Mouse (Mus musculus) heart, adult 8-10 months (tissue): ENCODE results near the gene Dab1. TPM values are rescaled to one million over a fixed set of nuclear protein-coding genes. Genes with fewer than 3 reads are reported as not detected.

Experiments
- DNase-seq: peaks from one replicate; pipeline ENCODE4 v3.0.0; 2022; ENCODE audit warnings: low spot score
- total RNA-seq, 4 experiments: library from RNA; stranded (reverse); gene quantifications; 2 replicates each; pipeline ENCODE4 v1.2.4; 2022

Dab1 gene
- total RNA-seq, 4 experiments from 2014 or later: 0.05 to 0.09 TPM; not detected in 2

DNA sequence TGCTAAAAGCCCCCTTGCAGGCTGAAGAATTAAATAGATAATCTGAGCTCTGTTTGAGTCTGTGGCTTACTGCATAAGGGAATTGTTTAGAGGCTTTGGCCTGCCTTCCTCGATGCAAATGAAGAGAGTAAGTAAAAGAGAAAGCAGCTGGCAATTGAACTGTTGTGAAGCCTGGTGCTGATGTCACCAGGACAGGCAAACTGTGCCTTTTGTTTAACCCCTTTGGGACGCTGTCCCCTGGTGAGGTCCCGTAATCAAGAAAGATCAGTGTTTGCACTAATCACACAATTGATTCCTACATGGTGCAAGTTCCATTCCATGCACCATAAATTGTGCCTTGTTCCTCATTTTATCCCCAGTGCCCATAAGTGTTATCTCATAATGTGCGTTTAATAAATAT lies 80.6 kb downstream of the Dab1 start:
- DNase-seq: no peak

DNA sequence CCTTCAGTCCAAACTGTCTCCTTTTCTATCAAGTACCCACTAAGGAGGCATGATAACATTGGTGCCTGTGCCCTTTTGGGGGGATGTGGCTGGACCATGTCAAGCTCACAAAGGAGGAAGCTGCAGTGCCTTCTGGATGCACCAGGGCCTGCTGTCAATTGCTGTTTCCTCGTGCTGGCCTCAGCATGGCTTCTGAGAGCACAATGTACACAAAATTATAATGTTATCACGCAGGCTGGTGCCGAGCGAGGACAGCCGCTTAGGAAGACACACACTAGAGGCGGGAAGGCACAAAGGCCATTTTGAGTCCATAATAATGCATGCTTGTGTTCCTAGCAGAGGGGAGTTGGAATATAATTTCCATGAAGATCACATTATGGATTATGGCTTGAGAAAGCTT lies 81.2 kb downstream of the Dab1 start:
- DNase-seq: no peak

DNA sequence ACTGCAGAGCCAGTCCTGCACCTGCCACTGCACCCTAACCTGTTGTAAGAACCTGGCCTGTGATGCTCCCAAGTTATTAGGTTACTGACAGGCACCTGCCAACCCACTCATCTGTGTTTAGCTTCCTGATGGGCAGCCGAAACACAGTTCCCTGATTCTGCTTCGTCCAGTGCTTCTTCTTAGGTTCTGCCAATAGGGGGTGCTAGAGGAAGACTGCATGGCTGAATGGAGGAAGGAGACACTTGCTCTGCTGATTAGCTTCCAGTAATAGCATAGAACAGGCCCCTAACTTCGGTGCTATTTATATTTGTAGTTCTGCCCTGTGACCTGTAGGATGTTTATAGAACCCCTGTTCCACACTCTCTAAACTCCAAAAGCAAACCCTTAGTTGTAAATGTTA lies 83.0 kb downstream of the Dab1 start:
- DNase-seq: peak; percentile 6

DNA sequence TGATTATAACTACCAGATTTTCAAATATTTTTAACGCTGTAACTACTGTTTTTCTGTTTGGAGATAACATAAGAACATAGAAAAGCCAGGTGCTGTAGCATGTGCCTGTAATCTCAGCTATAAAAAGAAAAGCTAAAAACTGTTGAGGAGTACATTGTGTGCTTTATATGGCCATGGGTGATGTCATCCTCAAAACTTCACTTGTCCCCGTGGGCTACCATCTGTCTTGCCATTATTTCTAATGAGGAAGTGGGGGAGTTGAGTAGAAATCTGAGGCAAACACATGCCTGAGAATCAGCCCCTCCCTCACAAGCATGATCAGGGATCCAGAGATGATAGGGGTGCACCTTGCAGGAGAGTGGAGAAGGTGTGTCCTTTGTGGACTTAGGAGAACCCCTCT lies 85.3 kb downstream of the Dab1 start:
- no peak for DNase-seq

DNA sequence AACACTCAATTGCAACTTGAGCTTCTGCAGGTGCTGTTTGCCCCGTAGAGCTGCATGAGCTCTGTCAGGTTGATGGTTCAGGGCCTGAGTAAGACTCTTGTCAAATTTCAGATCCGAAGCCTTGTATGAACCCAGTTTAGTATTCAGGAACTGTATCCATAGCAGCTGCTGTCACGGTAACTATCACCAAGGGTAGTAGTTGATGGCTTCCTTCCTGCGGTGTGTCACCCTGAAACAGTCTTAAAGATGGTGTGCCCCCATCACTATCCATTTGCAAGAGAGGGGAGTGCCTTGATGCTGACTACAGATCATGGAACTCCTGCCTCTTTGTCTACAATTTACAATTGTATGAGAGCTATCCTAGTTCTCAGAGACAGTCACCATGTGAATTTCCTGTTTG lies 87.3 kb downstream of the Dab1 start:
- no peak for DNase-seq

DNA sequence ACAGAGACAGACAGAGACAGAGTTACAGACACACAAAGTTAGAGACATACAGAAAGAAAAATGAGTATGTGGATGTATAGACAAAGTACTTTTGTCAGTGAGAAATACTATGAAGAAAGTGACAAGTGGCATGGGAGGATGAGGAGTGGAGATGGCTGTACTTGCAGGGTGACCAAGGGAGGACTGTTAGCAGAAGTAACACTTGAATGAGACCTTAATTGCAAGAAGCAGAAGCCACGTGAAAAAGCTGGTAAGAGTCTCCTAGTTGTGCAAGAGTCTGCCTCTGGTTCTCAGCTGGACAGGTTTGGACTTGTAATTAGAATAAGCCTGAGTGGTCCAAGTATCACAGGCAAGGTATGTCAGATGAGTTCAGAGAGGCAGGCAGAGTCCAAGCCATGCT lies 88.0 kb downstream of the Dab1 start:
- no peak for DNase-seq

DNA sequence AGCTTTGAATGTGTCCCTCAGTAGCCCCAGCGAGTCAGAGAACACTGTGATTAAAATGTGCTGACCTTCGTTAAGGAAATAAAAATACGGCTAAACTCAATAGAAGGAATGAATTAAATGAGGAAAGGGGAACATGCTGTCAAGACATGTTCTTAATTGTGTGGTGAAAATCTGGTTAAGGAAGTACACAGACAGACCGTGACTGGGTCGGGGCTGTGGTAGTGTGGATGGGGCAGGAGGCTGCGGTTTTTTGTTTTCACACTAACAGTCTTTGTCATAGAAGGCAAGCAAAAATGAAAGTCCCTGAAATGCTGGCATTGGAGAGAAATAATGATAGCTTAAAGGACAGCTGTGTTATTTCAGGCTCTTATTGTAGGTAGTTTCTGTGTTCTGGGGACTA lies 92.2 kb downstream of the Dab1 start:
- no peak for DNase-seq

DNA sequence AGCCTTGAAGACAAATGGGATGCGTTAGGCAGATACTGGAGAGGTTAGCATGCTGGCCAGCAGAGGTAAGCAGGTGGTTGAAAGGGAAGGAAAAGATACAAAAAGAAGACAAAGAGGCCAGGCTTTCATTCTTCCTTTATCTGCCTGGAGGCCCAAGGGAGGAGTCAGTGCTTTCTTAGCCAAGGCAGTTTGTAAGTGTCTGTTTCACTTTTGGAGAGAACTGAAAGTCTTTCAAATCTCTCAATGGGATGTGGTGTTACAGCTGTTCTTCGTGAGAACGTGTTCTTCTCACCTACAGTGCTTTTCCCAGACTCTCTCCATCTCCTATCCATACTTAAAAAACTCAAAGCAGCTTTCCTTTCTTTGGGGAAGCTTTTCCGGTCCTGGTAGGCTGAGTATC lies 94.8 kb downstream of the Dab1 start:
- peak; percentile 1 for DNase-seq

DNA sequence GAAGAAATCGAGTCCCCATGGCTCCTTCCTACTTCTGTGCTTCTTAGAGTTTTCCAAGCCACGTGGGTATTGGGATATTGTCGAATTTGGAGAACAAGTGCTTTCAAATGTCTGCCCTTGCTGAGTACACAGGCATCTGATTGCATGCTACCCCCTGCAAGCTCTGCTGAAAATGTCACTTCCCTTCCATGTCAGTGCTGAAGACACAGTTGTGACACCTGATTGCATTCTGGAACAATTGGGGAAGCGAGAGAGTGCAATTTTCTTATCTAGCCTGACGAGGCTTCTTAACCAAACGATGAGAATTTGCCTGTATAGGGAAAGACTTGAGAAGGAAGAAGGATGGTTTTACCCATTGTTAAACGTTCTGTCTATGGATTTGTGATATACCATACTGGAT lies 95.8 kb downstream of the Dab1 start:
- DNase-seq: no peak

DNA sequence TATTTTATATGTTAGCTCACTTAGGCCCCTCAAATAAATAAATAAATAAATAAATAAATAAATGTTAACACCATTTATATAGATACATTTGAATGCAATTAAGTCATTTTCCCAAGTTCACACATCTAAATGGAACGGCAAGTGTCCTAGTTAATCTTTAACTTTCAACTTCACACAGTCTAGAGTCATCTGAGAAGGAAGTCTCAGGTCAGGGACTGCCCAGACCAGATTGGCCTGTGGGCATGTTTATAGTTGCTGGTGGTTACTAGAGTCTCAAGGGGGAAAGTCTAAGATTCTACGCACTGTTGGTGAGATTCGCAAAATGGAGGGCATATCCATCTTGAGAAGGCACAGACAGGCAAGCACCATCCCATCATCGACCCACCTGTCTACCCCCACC lies 96.4 kb downstream of the Dab1 start:
- no peak for DNase-seq

DNA sequence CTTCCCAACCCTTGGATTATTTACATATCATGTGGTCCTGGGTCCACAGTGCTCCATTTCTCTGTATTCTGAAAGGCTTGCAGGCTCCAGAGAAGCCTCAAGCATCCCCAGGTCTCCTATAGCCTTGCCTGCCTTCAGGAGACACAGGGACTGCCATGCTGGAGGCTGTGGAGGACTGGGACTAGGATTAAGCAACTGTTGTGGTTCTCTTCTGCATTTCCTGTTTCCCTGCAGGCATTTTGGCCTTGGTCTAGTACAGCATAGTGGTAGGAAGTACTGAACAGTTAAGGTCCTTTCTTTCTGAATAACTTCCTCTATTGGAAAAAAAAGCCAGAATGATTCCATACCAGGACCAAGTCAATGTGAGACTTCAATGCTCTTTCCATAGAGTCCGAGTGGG lies 103.6 kb downstream of the Dab1 start:
- no peak for DNase-seq

DNA sequence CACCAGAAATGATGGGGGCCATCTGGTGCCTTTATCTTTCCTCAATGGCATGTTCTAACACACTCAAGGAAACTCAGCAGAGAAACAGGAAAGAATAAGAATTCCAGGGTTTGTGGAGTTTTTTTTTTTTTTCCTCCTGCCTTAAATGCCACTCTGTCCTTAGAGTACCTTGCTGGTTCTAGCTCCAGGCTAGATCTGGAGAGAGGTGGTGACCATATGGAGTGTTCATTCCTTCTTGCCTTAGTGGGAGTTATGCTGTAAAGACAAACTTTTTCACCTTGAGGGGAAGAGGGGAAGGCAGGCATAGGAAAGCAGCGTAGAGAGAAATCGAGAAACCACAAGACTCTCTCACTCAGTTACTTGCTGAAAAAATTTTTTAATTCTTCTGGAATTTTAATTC lies 107.3 kb downstream of the Dab1 start:
- DNase-seq: no peak

DNA sequence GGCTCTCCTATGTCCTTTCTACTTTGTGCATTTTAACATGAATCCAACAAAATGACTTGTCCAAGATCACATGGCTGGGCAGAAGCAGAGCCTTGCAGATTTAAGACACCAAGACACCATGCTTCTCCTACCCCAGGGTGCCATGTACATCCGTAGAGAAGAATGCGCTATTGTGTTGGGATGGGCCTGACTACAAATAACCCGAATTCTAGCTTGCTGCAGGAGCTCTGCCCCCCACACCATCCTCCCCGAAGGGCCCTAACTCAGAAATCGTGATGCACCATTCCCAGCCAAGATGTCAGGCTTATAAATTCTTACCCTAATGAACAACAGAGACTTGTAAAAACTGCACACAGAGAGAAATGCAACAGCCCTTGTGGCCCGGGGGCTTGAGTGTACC lies 118.0 kb downstream of the Dab1 start:
- DNase-seq: no peak

DNA sequence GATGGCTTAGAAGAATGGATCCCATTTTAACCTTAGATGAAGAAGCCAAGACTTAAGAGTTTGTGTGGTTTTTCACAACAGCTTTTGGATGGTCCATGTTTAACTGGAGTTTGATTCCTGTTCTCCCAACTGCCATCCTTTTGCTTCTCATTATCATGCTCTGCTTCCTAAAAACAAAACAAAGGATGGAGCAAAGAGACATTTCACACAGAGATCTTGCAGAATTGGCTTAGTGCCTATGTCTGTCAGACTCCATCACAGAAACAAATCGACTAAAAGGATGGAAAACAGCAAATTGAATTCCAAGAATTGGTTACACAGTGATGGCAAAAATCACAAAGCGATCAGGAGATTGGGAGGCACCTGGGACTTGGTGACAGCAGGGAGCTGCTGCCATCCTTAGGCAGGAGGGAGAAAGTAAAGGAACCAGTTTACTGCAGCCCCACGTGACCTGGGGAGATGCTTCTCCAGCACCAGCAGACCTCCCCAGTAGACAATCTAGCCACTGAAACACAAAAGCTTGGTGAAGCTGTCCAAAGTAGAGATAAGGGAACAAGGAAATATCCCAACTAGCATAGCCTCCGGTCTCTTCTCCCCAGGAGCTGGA lies 132.2 kb downstream of the Dab1 start:
- no peak for DNase-seq

DNA sequence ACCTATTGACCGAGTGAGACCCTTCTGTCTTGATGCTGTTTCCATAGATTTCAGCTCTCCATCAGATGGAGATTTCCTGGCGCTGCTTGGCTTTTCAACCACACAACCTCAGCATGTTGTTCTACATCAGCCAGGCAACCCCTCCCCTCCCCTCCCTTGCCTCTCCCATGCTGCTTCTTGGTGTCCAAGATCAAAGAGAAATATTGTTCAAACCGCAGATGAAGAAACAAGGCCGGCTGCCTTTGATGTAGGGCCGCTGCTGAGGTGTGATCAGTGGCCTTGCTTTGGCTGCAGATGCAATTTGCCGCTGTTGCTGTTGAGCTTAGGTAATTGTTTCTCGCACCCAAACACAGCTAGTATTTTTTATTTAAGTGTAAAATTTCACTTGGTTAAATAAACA lies 135.4 kb downstream of the Dab1 start:
- DNase-seq: no peak

DNA sequence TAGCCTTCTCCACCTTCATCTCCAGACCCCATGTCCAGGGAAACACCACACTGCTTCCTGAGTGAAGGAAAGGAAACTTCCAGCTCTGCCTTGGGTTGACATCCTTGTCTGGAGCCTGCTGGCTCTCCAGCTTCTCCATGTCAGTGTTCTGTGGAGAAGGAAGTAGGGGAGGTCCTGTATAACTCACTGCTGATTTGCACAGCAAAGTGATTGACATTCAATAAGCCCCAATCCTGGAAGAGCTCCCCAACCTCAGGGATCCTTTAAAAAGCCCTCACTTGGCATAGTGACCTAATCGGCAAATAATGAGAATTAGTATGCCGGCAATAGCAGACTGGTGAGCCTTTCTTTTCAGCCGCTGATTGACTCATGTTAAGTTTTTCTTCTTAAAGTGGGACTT lies 138.1 kb downstream of the Dab1 start:
- DNase-seq: no peak

DNA sequence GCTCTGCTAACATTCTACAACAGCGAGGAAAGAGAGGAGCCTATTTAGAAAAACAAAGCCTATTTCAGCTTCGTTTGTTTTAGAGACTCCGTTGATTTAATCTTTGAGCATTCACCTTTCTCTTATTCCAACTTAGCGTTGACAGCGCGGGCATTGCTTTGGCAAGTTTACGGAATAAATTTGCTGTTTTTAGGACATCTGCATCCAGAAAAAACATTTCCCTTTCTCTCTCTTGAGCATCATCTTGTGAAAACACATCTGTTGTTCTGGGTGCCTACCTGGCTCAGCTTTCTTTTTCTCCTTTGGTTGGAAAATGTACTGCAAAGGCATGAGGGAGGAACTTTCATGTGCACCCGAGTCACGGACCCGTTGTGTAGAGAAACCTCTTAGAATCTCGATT lies 143.3 kb downstream of the Dab1 start:
- DNase-seq: no peak

DNA sequence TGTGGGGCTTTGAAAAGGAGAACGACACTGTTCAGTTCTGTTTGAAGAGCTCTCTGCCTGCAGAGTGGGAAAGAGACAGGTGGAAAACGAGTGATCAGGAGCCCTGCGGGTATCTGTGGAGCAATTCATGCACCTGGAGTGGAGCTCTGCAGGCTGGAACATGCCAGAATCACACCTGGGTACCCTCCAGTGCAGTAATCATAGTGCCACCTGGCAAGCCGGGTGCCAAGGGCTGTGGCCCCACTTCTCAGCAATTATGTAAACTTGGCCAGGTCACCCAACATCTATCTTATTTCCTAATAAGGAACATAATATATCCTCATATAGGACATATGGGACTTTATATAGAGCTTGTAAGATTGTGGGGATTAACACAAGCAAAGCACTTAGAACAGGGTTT lies 156.6 kb downstream of the Dab1 start:
- no peak for DNase-seq

DNA sequence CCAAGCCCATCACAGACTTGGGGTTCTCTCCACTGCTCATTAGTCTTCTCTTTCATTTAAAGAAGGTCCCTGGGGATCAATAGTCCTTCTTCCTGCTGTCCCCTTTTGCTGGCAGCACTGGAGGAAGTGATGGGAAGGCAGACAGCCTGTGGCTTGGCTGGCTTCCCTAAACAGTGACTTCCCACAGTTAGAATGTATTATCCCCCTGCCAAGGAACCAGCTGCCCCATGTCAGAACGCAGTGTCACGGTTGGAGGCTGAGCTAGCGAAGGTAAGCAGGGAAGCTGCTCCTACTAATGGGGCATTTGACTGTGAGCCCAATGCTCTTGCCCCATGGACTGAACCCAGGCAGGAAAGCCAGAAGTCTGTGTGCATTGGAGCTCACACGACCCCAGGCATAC lies 162.2 kb downstream of the Dab1 start:
- DNase-seq: peak; percentile 68

DNA sequence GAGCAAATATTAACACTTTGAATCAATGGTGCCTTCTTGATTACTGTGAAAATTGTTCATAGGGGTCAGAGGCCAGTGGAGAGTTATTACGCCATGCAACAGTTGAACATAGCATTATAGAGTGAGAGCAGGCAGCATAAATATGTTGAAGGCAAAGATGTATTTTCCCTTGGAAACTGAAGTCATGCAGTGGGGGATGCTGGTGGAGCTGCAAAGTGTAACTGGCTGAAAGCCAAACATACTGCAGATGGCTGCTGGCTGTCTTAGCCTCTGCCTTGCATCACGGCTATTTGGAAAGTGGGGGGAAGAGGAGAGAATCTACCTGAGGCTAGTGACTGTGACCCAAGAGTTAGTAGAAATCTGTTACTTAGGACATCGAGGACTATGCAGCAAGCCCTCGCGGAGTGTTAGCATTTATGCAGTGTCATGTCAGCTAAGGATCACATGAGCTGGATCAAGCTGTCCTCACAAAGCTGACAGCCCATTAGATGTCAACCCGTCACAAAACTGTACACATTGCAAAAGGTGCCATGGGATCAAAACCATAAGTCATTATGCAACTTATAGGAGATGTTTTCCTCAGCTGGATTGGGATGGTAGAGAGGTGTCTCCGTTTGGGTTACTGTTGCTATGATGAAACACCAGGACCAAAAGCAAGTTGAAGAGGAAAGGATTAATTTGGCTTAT lies 164.5 kb downstream of the Dab1 start:
- DNase-seq: no peak

DNA sequence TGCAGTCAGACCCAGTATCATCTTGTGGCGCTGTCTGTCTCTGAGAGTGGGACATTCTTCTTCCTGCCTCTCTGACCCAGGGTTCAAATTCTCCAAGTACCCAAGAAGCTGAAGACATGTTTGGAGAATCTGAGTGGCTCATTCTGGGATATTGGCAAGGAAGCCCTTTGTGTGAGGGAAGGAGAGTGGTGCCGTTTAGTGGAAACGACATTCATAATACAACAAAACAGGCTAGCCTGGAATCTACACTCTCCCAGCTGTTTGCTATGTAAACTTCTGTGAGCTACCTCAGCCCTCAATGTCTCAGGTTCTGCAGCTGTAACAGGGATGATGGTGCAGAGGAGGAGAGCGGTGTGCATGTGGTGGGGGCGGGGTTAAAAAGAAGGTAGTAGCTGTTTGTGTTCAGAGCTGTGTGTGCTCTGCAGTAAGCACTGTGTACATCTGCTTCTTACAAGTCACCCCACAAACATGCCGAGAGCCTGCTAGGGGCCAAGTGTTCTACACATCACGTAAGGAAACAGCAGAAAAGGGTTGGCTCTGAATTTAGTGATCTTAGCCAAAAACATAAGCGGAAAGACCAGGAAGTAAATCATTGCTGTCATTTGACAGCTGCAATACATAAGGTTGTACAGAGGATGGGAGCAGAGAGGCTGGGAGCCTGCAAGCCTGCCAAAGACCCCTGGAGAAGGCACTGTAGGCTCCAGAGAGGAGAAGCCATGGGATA lies 174.6 kb downstream of the Dab1 start:
- DNase-seq: peak; percentile 6

DNA sequence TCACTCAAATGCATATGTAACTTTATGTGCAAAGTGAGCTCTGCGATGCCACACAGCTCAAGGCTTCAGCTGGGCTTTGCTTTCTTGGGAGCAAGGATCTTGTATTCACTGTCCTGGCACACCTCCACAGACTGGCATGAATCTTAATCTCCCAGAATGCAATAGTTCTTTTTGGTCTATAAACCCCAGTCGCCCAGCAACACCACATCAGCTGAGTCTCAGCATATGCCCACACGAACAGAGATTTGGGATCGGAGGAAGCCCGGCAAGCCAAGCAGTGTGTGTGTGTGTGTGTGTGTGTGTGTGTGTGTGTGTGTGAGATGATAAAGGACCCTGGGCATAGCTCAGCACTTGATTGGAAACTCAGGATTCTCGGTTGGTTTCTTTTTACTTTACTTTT lies 177.3 kb downstream of the Dab1 start:
- no peak for DNase-seq

DNA sequence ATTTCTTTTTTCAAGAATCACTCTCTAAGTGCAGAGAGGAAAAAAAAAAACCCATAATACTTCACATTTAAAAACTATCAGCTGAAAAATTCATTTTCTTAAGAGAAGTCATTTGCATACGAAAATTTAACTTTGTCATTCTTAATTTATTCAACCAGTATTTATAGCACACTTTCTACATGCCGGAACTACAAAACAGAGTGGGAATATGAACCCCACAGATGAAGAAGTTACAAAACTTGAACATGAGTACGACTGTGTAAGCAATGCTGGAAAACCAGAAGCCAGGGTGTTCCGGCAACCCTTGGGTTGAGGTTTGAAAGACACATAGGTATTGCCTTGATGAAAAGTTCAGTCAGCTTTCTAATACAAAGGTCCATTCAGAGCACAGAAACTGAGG lies 183.3 kb downstream of the Dab1 start:
- DNase-seq: no peak
